Mouse (Mus musculus) brown adipose tissue, adult 24 weeks (tissue): ENCODE data around the gene Crtc1. TPM values are rescaled to one million over a fixed set of nuclear protein-coding genes. Genes with fewer than 3 reads are reported as not detected.

Experiments used
- H3K27ac ChIP-seq: fragments of 200-500 bp; replicated peaks from 2 replicates; pipeline ENCODE4 v1.5.1; 2012; ENCODE audit warnings: low read depth, mild to moderate bottlenecking, low read length
- H3K4me1 ChIP-seq: fragments of 200-500 bp; 2 replicates; pipeline ENCODE4 v1.6.1; 2012; ENCODE audit warnings: low read length, mixed read lengths; ENCODE audit not compliant: control insufficient read depth, insufficient read depth, insufficient read length
- H3K4me3 ChIP-seq: fragments of 200-500 bp; 2 replicates; pipeline ENCODE4 v1.5.1; 2012; ENCODE audit warnings: low read depth, mild to moderate bottlenecking, low read length, moderate library complexity; ENCODE audit not compliant: insufficient read depth
- polyA plus RNA-seq: library from polyadenylated mRNA; stranded (reverse); fragments of >200 nt; gene quantifications from 2 replicates; pipeline ENCODE4 v1.2.4, GENCODE M21; 2012; ENCODE audit not compliant: missing spikeins, insufficient read depth, insufficient read length

Crtc1 gene
- 3.0 and 4.5 TPM in 2 replicates for polyA plus RNA-seq

GRCm38 (mm10) chr8:70439055-70439847, at the start of gene Crtc1:
Gene Crtc1, minus strand, starts transcription at chr8:70439579.
- Histone ChIP-seq H3K4me1 (peaks cover 8% of the 10 kb centered on the region; the same call in 1 of the 2 replicates), H3K27ac (peak within 1 kb of the TSS; percentile 44), H3K4me3 (peak within 1 kb of the TSS; percentile 72)

GRCm38 (mm10) chr8:70488931-70489470, 49.6 kb upstream of the Crtc1 start:
- peak overlapping the region; percentile 21 for H3K4me3 ChIP-seq
- no peaks in the 10 kb centered on the region; the same call in 1 of the 2 replicates for H3K4me1 ChIP-seq
- no peak overlapping the region for H3K27ac ChIP-seq

GRCm38 (mm10) chr8:70487993-70488796, 48.8 kb upstream of the Crtc1 start:
- no peak overlapping the region for H3K27ac ChIP-seq
- H3K4me3 ChIP-seq = peak overlapping the region; percentile 42
- no peaks in the 10 kb centered on the region; the same call in 1 of the 2 replicates for H3K4me1 ChIP-seq

GRCm38 (mm10) chr8:70486941-70487520, 47.7 kb upstream of the Crtc1 start, which contains the start of gene Tmem59l:
Gene Tmem59l, minus strand, starts transcription at chr8:70487358.
- Histone ChIP-seq H3K4me3 (peak within 1 kb of the TSS; percentile 42), H3K27ac (no peak within 1 kb of the TSS), H3K4me1 (no peaks in the 10 kb centered on the region; the same call in 1 of the 2 replicates)

- no peak overlapping the region for H3K4me3 ChIP-seq
- no peak overlapping the region for H3K27ac ChIP-seq
- no peaks in the 10 kb centered on the region; the same call in 1 of the 2 replicates for H3K4me1 ChIP-seq
Measured at GRCm38 (mm10) chr8:70486191-70486681, 46.9 kb upstream of the Crtc1 start.

GRCm38 (mm10) chr8:70482943-70483342, 43.6 kb upstream of the Crtc1 start:
- no peak overlapping the region for H3K27ac ChIP-seq
- no peaks in the 10 kb centered on the region for H3K4me1 ChIP-seq
- H3K4me3 ChIP-seq = no peak overlapping the region

GRCm38 (mm10) chr8:70481908-70482307, 42.5 kb upstream of the Crtc1 start:
- H3K4me3 ChIP-seq = no peak overlapping the region
- H3K27ac ChIP-seq = no peak overlapping the region
- H3K4me1 ChIP-seq = no peaks in the 10 kb centered on the region

GRCm38 (mm10) chr8:70477269-70477982, 38.0 kb upstream of the Crtc1 start:
- Histone ChIP-seq H3K27ac (no peak overlapping the region), H3K4me1 (peaks cover 9% of the 10 kb centered on the region), H3K4me3 (peak overlapping the region; percentile 86)

- H3K27ac ChIP-seq = no peak within 1 kb of the TSS
- H3K4me1 ChIP-seq = peaks cover 9% of the 10 kb centered on the region
- peak within 1 kb of the TSS; percentile 86 for H3K4me3 ChIP-seq
Measured at GRCm38 (mm10) chr8:70476333-70477268, 37.2 kb upstream of the Crtc1 start, which contains the start of gene Klhl26. Gene Klhl26, minus strand, starts transcription at chr8:70476968.

- H3K4me3 ChIP-seq = no peak overlapping the region
Measured at GRCm38 (mm10) chr8:70471856-70472255, 32.5 kb upstream of the Crtc1 start.

GRCm38 (mm10) chr8:70469938-70470337, 30.6 kb upstream of the Crtc1 start:
- peak overlapping the region; percentile 43 for H3K27ac ChIP-seq
- no peak overlapping the region for H3K4me3 ChIP-seq
- peaks cover 39% of the 10 kb centered on the region for H3K4me1 ChIP-seq

More at GRCm38 (mm10) chr8:70471856-70472255, 32.5 kb upstream of the Crtc1 start:
- peaks cover 37% of the 10 kb centered on the region for H3K4me1 ChIP-seq
- no peak overlapping the region for H3K27ac ChIP-seq

GRCm38 (mm10) chr8:70469295-70469916, 30.0 kb upstream of the Crtc1 start:
- H3K4me3 ChIP-seq = no peak overlapping the region
- H3K4me1 ChIP-seq = peaks cover 39% of the 10 kb centered on the region
- peak overlapping the region; percentile 43 for H3K27ac ChIP-seq

- Histone ChIP-seq H3K4me3 (no peak overlapping the region), H3K4me1 (peaks cover 39% of the 10 kb centered on the region), H3K27ac (0 out of 2 replicates have a peak overlapping the region, but pooled peaks have one; percentile 0)
Measured at GRCm38 (mm10) chr8:70468733-70469132, 29.4 kb upstream of the Crtc1 start.
